19 mouse cellular contexts compared by ENCODE assay signal in genomic region chr12:71526623-71527022, GRCm38 (mm10).
"Had no signal": no experiment of that assay in that cellular context is flagged by ENCODE, and none has a peak within 500 bp of the region (broad histone marks: within the 10 kb centered on the region; RNA-seq: fewer than 3 reads in every experiment).

No protein-coding gene starts in this region.

- H3K4me3 ChIP-seq: layer of hippocampus, adult 2 months had no signal

- H3K27ac ChIP-seq: kidney, postnatal 0 days; layer of hippocampus, adult 2 months; liver, embryonic 14.5 days; macrophage; stomach, postnatal 0 days had no signal

- DNase-seq: kidney, postnatal 25 days; layer of hippocampus, adult 9-11 months; layer of hippocampus, postnatal 36 days; left cerebral cortex, postnatal 4 days; liver, postnatal 0 days; lung, embryonic 14.5 days; midbrain, embryonic 14.5 days; right cerebral cortex, postnatal 14 days; right cerebral cortex, postnatal 4 days; thymus, adult 2 months; thymus, postnatal 14 days; thymus, postnatal 4 days had no signal

- H3K9ac ChIP-seq: liver, embryonic 14.5 days; liver, postnatal 0 days; lung, embryonic 14.5 days had no signal

- ATAC-seq: liver, postnatal 0 days; lung, postnatal 0 days had no signal

- H3K4me2 ChIP-seq: lung, embryonic 14.5 days; midbrain, embryonic 11.5 days had no signal
